Mouse (Mus musculus) megakaryocyte progenitor cell, adult 5-6 weeks (primary cell): ENCODE results near the gene Ccdc136. TPM values are rescaled to one million over a fixed set of nuclear protein-coding genes. Genes with fewer than 3 reads are reported as not detected.
A peak's percentile ranks its signal among the peaks of the same experiment; 100 is the strongest.

Experiments
- ATAC-seq: replicated peaks from 2 replicates; pipeline ENCODE4 v1.8.0; 2016; ENCODE audit warnings: mild to moderate bottlenecking, moderate TSS enrichment, inconsistent platforms; ENCODE audit not compliant: poor library complexity
- total RNA-seq, 2 experiments: library from RNA; stranded (forward) in 1 of 2; stranded (reverse) in 1 of 2; fragments of 157-497, 149-512 nt in 1 of 2; fragments of 200-1000 nt in 1 of 2; gene quantifications; 2 replicates each; pipeline versions ENCODE4 v1.2.3 to v1.2.4; 2015 to 2017

Ccdc136 gene
- total RNA-seq, 2 experiments from 2014 or later: not detected

- no peak for ATAC-seq
These were observed 39.9 kb downstream of the Ccdc136 start for GRCm38 (mm10) chr6:29435940-29436451.

DNA sequence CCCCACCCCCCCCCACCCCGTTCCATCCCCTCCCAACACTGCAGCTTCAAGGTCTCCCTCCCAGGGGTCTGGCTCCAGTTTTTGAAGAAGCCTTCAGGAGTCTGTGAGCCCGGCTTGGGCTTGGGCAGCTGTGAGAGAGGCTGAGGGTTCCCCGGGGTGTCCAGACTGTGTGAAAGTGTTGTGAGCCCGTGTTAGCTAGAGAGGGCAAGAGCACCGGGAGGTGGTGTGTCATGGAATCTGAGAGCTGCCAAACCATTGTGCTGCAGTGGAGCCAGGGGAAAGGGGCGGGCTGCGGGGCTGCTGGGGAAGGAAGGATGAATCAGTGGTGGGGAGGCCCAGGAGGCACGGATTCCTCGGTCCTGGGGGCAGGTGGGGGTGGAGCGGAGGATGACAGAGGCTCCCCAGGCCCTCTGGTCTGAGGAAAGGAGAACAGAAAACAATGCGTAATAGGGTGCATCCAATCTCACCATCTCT lies 40.4 kb downstream of the Ccdc136 start:
- ATAC-seq: no peak

GRCm38 (mm10) chr6:29439251-29439650 lies 43.1 kb downstream of the Ccdc136 start:
- no peak for ATAC-seq

DNA sequence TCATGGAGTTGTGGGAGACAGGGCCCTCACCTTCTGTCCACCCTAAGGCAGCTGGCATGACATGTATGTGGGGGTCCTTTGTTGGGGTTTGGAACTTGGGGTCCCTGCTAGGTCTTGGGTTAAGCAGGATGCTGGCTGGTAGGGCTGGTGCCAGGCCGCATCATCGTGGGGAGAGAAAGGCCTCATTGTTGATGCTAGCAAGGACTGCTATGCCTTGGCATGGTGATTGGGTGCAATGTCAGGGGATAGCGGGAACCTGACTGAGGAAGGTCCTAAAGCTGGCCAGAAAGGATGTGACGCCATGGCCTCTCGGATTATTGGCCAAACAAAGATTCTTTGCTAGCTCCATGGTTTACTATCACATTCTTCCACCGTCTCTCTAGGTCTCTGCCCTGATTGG lies 43.7 kb downstream of the Ccdc136 start:
- ATAC-seq: no peak

DNA sequence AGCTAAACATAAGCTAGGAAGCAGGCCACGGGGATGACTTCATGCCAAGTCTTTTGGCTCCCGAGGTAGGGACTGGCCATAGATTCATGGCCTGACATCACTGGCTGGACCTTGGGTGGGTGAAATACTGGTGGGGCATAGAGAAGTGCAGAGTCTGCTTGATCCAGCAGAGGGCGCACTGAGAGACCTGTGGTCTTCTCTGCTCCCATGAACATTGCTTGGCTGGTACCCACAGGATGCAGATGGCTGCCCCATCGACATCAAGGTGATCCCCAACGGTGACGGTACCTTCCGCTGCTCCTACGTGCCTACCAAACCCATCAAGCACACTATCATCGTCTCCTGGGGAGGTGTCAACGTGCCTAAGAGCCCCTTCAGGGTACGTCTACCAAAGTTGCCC lies 48.7 kb downstream of the Ccdc136 start:
- ATAC-seq: peak; percentile 82

GRCm38 (mm10) chr6:29445354-29445753 lies 49.2 kb downstream of the Ccdc136 start:
- no peak for ATAC-seq

- ATAC-seq: peak; percentile 45
These were observed 53.7 kb downstream of the Ccdc136 start for GRCm38 (mm10) chr6:29449858-29450257.

DNA sequence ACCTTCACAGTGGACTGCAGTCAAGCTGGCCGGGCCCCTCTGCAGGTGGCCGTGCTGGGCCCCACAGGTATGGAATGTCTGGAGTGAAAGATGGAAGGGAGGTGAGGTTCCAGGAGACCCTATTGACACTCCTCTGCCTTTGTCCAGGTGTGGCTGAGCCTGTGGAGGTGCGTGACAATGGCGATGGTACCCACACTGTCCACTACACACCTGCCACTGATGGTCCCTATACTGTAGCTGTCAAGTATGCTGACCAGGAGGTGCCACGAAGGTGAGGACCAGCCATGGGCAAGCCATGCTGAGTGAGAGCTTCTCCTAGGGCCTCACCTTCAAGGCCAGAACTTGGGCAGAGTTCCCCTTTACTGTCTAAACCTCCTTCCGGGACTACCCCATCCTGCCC lies 54.6 kb downstream of the Ccdc136 start:
- no peak for ATAC-seq

DNA sequence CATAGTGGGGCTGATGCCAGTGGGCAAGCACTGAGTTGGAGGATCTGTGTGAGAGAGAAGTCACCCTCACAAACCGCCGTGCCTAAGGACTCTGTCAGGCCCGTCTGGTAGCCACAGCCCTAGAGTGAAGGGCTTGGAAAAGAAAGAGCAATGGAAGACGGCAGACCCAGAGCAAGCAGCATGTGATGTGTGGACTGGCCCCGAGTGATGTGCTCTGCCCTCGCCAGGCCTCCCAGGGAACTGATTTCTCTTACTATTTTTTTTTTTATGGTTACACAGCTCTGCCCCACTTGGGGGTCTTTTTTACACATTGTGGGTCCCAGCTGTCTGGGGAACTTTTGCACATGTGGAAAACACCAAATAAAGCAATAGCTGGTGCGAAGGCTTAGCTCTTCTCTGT lies 65.4 kb downstream of the Ccdc136 start:
- ATAC-seq: no peak

- ATAC-seq: no peak
These were observed 67.3 kb downstream of the Ccdc136 start for GRCm38 (mm10) chr6:29463388-29463787.

GRCm38 (mm10) chr6:29467583-29468354 lies 71.7 kb downstream of the Ccdc136 start, which contains the start of gene Atp6v1f:
Gene Atp6v1f, plus strand, starts transcription at chr6:29467718.
- ATAC-seq: peak; percentile 91

GRCm38 (mm10) chr6:29468851-29469250 lies 72.7 kb downstream of the Ccdc136 start:
- no peak for ATAC-seq

DNA sequence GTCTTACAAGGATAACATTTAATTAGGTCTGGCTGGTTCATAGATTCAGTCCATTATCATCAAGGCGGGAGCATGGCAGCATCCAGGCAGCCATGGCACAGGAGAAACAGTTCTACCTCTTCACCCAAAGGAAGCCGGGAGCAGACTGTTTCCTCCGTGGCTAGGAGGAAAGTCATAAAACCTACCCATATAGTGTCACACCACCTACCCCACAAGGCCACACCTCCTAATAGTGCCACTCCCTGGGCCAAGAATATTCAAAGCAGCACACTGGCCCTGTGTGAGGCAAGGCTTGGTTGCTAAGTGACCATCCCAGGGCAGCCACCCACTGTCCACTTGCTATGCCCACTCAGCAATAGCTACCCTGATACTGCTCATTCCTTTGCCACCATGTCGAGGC lies 75.0 kb downstream of the Ccdc136 start, which contains the start of gene Atp6v1fnb:
Atp6v1fnb (plus strand) TSS at position 301 of the 400 bp plus-strand sequence.
- no peak for ATAC-seq

DNA sequence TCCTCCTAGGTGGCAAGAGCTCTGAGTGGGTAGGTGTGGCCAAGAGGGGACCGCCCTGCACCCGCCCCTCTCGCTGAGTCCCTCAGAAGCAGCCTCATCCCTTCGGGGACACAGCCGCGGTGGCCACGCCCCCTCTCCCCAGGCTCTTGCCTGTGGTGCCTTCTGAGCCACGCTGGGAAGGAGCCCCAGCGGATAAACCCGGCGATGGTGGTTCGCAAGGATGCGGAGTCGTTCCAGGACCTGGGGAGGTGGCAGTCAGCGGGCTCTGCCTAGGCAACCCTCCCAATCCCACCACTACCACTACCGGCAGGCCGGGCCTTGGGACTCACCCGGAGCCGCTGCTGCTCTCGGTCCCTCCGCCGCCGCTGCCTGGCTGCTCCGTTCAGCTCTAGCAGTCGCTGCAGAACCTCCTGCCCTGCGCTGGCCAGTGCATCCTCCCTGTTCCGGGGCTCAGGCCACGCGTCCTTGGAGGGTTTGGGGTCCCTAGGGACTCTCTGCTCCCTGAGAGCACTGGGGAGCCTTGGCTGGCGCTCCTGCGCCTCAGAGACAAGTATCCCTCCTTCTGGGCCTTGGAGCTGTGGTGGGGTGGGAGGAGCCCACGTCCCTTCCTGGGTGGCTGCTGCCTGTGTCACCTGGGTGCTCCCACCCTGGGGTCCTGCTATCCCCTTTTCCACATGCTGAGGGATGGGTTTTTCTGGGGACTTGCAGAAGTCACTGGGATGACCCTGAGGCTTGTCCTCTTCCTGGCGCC lies 78.0 kb downstream of the Ccdc136 start:
- peak; percentile 99 for ATAC-seq

DNA sequence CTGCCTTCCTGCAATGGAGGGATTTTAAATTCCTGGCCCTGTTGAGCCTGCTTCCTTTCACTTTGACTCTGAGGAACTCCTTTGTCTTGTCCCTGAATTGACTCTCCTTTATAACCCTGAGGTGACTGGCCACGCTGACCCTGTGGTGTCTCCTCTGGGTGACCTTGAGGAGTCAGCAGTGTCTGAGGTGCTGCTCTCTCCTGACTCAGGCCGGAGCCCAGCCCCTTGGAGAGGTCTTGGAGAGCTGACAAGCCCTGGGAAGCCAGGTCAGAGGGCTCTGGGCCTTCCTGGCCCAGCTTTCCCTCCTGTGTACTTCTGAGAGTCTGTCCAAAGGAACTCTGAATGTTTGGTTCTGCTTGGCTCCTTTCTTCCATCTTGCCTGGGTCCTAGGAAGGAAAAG lies 78.6 kb downstream of the Ccdc136 start:
- no peak for ATAC-seq

Other genes starting within 250 kb of the Ccdc136 start
- gene Rbm28, start 231.3 kb upstream of the Ccdc136 start, total RNA-seq (2015): 46.3 and 59.0 TPM in 2 replicates
- gene Rbm28, start 231.3 kb upstream of the Ccdc136 start, total RNA-seq (2017): 47.4 and 79.8 TPM in 2 replicates
- not detected in 2 replicates for gene Prrt4, start 216.7 kb upstream of the Ccdc136 start, total RNA-seq (2015)
- not detected in 2 replicates for gene Prrt4, start 216.7 kb upstream of the Ccdc136 start, total RNA-seq (2017)
- 56.0 and 76.2 TPM in 2 replicates for gene Impdh1, start 179.9 kb upstream of the Ccdc136 start, total RNA-seq (2015)
- 94.2 and 106 TPM in 2 replicates for gene Impdh1, start 179.9 kb upstream of the Ccdc136 start, total RNA-seq (2017)
- gene Hilpda, start 123.8 kb upstream of the Ccdc136 start, total RNA-seq (2015): 14.3 and 17.8 TPM in 2 replicates
- gene Hilpda, start 123.8 kb upstream of the Ccdc136 start, total RNA-seq (2017): 7.1 and 10.9 TPM in 2 replicates
- gene Fam71f2, start 116.7 kb upstream of the Ccdc136 start, total RNA-seq (2015): 1.1 TPM in 1 of 2 replicates, not detected in the other
- gene Fam71f2, start 116.7 kb upstream of the Ccdc136 start, total RNA-seq (2017): 0.68 TPM in 1 of 2 replicates, not detected in the other
- gene Fam71f1, start 77.2 kb upstream of the Ccdc136 start, total RNA-seq (2015): not detected in 2 replicates
- not detected in 2 replicates for gene Fam71f1, start 77.2 kb upstream of the Ccdc136 start, total RNA-seq (2017)
- 84.9 and 85.3 TPM in 2 replicates for gene Calu, start 48.2 kb upstream of the Ccdc136 start, total RNA-seq (2015)
- gene Calu, start 48.2 kb upstream of the Ccdc136 start, total RNA-seq (2017): 211 TPM in 2 replicates
- gene Opn1sw, start 7.8 kb upstream of the Ccdc136 start, total RNA-seq (2015): not detected in 2 replicates
- gene Opn1sw, start 7.8 kb upstream of the Ccdc136 start, total RNA-seq (2017): not detected in 2 replicates
- not detected in 2 replicates for gene Flnc, start 36.9 kb downstream of the Ccdc136 start, total RNA-seq (2015)
- gene Flnc, start 36.9 kb downstream of the Ccdc136 start, total RNA-seq (2017): not detected in 2 replicates
- 205 and 206 TPM in 2 replicates for gene Atp6v1f, start 71.4 kb downstream of the Ccdc136 start, total RNA-seq (2015)
- gene Atp6v1f, start 71.4 kb downstream of the Ccdc136 start, total RNA-seq (2017): 115 and 159 TPM in 2 replicates
- 0.79 TPM in 1 of 2 replicates, not detected in the other for gene Atp6v1fnb, start 75.1 kb downstream of the Ccdc136 start, total RNA-seq (2015)
- not detected in 2 replicates for gene Atp6v1fnb, start 75.1 kb downstream of the Ccdc136 start, total RNA-seq (2017)
- 0.05 TPM in 1 of 2 replicates, not detected in the other for gene Kcp, start 111.6 kb downstream of the Ccdc136 start, total RNA-seq (2015)
- 0.50 TPM in 1 of 2 replicates, not detected in the other for gene Kcp, start 111.6 kb downstream of the Ccdc136 start, total RNA-seq (2017)
- gene Irf5, start 130.3 kb downstream of the Ccdc136 start, total RNA-seq (2015): 6.1 and 11.5 TPM in 2 replicates
- 14.4 and 18.1 TPM in 2 replicates for gene Irf5, start 130.3 kb downstream of the Ccdc136 start, total RNA-seq (2017)
- gene Tnpo3, start 213.6 kb downstream of the Ccdc136 start, total RNA-seq (2015): 61.7 and 79.3 TPM in 2 replicates
- gene Tnpo3, start 213.6 kb downstream of the Ccdc136 start, total RNA-seq (2017): 61.9 and 74.2 TPM in 2 replicates